Mouse (Mus musculus): Measurements from ENCODE around the gene Dclre1c. TPM values are rescaled to one million over a fixed set of nuclear protein-coding genes. Genes with fewer than 3 reads are reported as not detected.

The Dclre1c gene
- polyA plus RNA-seq (2012; rRNA removed): 4.4 and 5.6 TPM in 2 replicates

DNA sequence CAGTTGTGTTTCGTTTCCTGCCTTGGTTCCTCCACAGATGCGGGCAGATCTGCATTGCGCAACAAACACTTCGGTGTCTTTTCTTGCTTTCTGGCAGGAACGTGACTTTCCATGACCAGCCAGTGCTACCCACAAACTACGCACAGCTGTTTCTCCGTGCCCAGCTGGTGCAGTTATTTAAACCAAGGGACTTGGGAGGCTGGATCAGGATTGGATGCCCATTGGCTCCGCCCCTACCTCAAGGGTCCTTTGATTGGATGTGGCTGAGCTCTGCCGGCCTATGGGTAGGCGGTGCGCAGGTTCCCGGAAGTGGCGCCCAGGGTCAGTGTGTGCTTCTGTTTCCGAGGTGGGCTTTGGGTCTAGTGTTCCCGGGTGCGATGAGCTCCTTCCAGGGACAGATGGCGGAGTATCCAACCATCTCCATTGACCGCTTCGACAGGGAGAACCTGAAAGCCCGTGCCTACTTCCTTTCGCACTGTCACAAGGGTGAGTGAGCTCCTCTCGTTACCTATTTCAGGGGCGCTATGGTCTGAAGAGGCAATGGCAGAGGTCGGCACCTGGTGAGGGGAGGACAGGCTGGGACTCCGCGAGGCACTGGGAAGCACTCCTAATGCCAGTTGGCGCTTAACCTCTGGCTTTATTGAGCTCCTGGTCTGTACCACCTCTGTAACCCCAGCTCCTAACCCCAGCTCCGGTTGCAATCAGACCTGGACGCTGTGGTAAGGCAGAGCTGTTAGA is at the start of gene Dclre1c:
TSS of gene Dclre1c (plus strand) at position 291 of the 738 bp plus-strand sequence.

DNA sequence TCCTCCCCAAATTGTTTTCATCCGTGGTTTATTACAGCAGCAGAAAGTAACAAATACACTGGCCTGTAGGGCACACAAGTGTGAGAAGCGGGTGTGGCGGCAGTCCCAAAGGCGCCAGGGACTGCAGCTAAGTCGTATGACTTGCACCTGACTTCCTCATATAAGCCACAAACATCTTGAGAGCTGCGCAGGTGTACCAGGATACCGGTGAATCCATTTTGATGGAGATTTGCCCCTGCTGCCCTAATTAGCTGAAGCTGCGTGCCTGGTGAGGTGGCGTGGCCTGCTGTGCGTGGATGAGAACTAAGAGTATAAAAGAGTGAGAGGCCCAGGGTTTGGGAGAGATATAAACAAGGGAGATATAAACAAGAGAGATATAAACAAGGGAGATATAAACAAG is 26.8 kb upstream of the Dclre1c start, which contains the start of gene Olah:
TSS of gene Olah (minus strand) at position 101 of the 400 bp plus-strand sequence.

DNA sequence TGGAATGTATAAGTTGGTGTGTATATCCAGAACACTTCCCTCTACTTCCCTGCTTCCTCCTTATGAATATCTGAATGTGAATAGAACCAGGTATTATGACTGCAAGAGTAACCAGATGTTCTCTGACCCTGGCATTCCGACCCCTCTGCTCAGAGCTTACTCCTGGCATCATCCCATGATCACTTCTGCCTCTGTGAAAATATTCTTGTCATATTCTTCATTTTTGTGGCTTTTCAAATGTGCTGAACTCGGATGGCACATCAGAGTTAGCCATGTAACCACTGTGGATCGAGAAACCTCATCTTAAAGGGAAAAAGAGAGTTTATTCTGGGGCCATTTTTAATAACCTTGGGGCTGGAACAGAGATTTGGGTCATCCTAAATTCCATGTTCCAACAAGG is 1.4 kb upstream of the Dclre1c start, which contains the start of gene Meig1:
TSS of gene Meig1 (minus strand) at position 101 of the 400 bp plus-strand sequence.

DNA sequence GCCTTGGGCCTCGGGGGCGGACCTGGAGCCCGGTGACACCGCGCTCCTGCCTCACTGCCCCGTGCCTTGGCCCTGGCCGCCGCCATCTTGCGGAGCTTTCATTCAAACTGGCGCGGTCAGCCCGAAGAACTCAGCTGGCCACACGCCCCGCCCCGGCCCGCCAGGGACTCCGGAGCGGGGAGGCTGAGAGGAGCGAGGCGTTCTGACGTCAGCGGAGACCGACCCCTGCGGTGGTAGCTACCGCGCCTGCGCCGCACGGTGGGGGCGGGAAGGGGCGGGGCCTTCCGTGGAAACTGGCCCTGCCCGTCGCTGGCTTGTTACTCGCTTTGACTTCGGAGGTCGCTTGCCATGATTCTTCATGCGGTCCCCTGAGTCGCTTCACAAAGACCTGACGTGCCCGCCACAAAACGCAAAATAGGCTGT is 50.9 kb downstream of the Dclre1c start, which contains the start of gene Suv39h2:
TSS of gene Suv39h2 (minus strand) at position 171 of the 423 bp plus-strand sequence.

DNA sequence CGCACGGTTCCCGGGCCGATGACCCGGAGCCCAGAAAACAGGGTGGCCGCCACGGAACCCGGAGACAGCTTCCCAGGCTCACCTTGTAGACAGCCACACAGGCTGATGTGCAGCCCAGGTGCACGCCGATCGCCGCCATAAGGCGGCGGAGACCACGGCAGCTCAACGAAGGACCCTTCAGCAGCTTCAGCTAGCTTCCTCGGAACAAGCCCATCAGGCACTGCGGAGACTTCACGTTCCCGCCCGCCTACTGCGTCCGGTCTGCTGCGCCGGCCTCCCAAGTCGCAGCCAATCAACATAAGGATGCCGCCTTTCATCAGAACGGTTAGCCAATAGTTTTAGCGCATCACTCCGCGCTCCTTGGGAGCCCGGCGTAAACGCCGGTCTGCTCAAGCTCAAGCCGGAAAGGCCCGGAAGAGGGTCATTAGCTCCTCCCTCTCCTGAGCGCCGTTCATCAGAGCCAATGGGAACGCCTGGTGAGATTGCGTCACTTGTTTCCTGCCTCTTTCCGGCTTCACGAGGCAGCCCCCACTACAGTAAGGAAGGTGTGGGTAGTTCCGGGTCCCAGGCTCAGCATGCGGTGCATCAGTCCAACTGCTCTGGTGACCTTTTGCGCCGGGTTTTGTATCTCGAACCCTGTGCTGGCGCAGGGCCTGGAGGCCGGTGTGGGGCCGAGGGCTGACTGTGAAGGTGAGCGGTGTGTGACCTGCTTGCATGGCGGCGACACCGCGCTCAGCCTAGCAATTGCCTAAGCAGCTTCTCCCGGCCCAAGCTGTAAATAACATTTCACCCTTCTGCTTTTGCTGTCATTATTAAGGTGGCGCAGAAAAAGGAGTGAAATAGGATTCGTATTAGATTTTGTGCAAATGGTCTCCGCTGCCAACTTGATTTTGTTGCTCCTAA is 88.9 kb downstream of the Dclre1c start, which contains the start of the genes Gm45902, Hspa14 and Cdnf:
TSS of gene Gm45902 (minus strand) at position 239 of the 903 bp plus-strand sequence.
TSS of gene Hspa14 (minus strand) at position 263 of the 903 bp plus-strand sequence.
TSS of gene Cdnf (plus strand) at position 479 of the 903 bp plus-strand sequence.

Other genes with a start within 250 kb of the Dclre1c start
- 5.0 and 5.9 TPM in 2 replicates for gene Nmt2, start 139.9 kb upstream of the Dclre1c start, polyA plus RNA-seq (2012; rRNA removed)
- gene Rpp38, start 91.5 kb upstream of the Dclre1c start, polyA plus RNA-seq (2012; rRNA removed): 9.2 and 10.5 TPM in 2 replicates
- gene Acbd7, start 88.0 kb upstream of the Dclre1c start, polyA plus RNA-seq (2012; rRNA removed): 0.37 and 0.51 TPM in 2 replicates
- gene Olah, start 26.9 kb upstream of the Dclre1c start, polyA plus RNA-seq (2012; rRNA removed): not detected in 2 replicates
- gene Meig1, start 1.5 kb upstream of the Dclre1c start, polyA plus RNA-seq (2012; rRNA removed): not detected in 2 replicates
- 3.8 and 4.5 TPM in 2 replicates for gene Suv39h2, start 50.9 kb downstream of the Dclre1c start, polyA plus RNA-seq (2012; rRNA removed)
- 1.0 and 1.4 TPM in 2 replicates for gene Gm45902, start 88.7 kb downstream of the Dclre1c start, polyA plus RNA-seq (2012; rRNA removed)
- gene Hspa14, start 88.7 kb downstream of the Dclre1c start, polyA plus RNA-seq (2012; rRNA removed): 51.9 and 56.0 TPM in 2 replicates
- 0.28 and 0.33 TPM in 2 replicates for gene Cdnf, start 88.9 kb downstream of the Dclre1c start, polyA plus RNA-seq (2012; rRNA removed)
- gene Fam107b, start 146.4 kb downstream of the Dclre1c start, polyA plus RNA-seq (2012; rRNA removed): 9.0 and 11.5 TPM in 2 replicates

Measured in liver, embryonic 14 days (tissue).